Mouse (Mus musculus) stomach, postnatal 0 days (tissue): ENCODE data around the gene Haspin. TPM values are rescaled to one million over a fixed set of nuclear protein-coding genes. Genes with fewer than 3 reads are reported as not detected.
A peak's percentile ranks its signal among the peaks of the same experiment; 100 is the strongest.

Source experiments
- ATAC-seq: fragments of 200-750 bp; cut with Nextera tagmentation; 2 replicates; pipeline ENCODE4 v1.8.0; 2017; ENCODE audit not compliant: low FRiP score, low TSS enrichment
- DNase-seq: peaks from one replicate; pipeline ENCODE4 v3.0.0-alpha.2; 2016; ENCODE audit warnings: low spot score
- H3K27ac ChIP-seq: fragments of 300-500 bp; sonication (generic); replicated peaks from 2 replicates; pipeline ENCODE4 v1.5.1; 2014; ENCODE audit warnings: mild to moderate bottlenecking, control low read depth
- H3K27me3 ChIP-seq: fragments of 300-500 bp; sonication (generic); 2 replicates; pipeline ENCODE4 v1.6.1; 2014; ENCODE audit warnings: low read length; ENCODE audit not compliant: control insufficient read depth, insufficient read depth
- H3K36me3 ChIP-seq: fragments of 300-500 bp; sonication (generic); 2 replicates; pipeline ENCODE4 v1.6.1; 2014; ENCODE audit warnings: low read length, mixed read lengths; ENCODE audit not compliant: control insufficient read depth, insufficient read depth
- H3K4me1 ChIP-seq: fragments of 300-500 bp; sonication (generic); replicated peaks from 2 replicates; pipeline ENCODE4 v1.6.1; 2014; ENCODE audit warnings: antibody characterized with exemption; ENCODE audit not compliant: control insufficient read depth, insufficient read depth
- H3K4me2 ChIP-seq: fragments of 300-500 bp; sonication (generic); replicated peaks from 2 replicates; pipeline ENCODE4 v1.6.1; 2014; ENCODE audit warnings: low read depth, mild to moderate bottlenecking, control low read depth, moderate library complexity
- H3K4me3 ChIP-seq: fragments of 300-500 bp; sonication (generic); 2 replicates; pipeline ENCODE4 v1.5.1; 2014; ENCODE audit warnings: low read depth, low read length, control low read depth
- H3K9ac ChIP-seq: fragments of 300-500 bp; sonication (generic); 2 replicates; pipeline ENCODE4 v1.6.1; 2014; ENCODE audit warnings: mild to moderate bottlenecking, low read length, control low read depth, mixed read lengths
- H3K9me3 ChIP-seq: fragments of 300-500 bp; sonication (generic); 2 replicates; pipeline ENCODE4 v1.6.1; 2016; ENCODE audit warnings: low read length; ENCODE audit not compliant: control insufficient read depth
- CTCF ChIP-seq: IDR thresholded peaks from 2 replicates; pipeline ENCODE4 v1.5.1; 2016; ENCODE audit warnings: antibody characterized with exemption, low read depth, mild to moderate bottlenecking, moderate library complexity
- EP300 ChIP-seq: optimal IDR thresholded peaks from 2 replicates; pipeline ENCODE3; 2016; ENCODE audit warnings: antibody characterized with exemption
- WGBS: fragments of 180-500 bp; shearing (Covaris S2); extraction: QIAGEN DNeasy Blood & Tissue Kit; methylation state at CpG from one replicate; pipeline ENCODE4 v1.1.7; 2014; 5-methylcytosine and 5-hydroxymethylcytosine counted together
- polyA plus RNA-seq: library from polyadenylated mRNA; unstranded; fragments of >200 nt; fragmentation: Nextera tagmentation; extraction: Ambion mirVana; gene quantifications from 2 replicates; pipeline ENCODE4 v1.2.1, GENCODE M21; 2015

Haspin gene
- polyA plus RNA-seq, 1 experiment from 2014 or later: 3.6 TPM

- Histone ChIP-seq H3K4me2 (no peak overlapping the region), H3K4me3 (no peak overlapping the region), H3K36me3 (no peaks in the 10 kb centered on the region), H3K9me3 (no peaks in the 10 kb centered on the region), H3K27ac (no peak overlapping the region), H3K4me1 (no peaks in the 10 kb centered on the region), H3K9ac (no peak overlapping the region), H3K27me3 (no peaks in the 10 kb centered on the region)
- DNase-seq (no peak), ATAC-seq (no peak)
- WGBS: 80% methylated on average over 9 of the region's 9 CpGs
- TF ChIP-seq EP300: no peak
- no peak for TF ChIP-seq CTCF
These were observed 10.1 kb upstream of the Haspin start for GRCm38 (mm10) chr11:73148209-73148608.

- H3K36me3 ChIP-seq: no peaks in the 10 kb centered on the region
- H3K27me3 ChIP-seq: no peaks in the 10 kb centered on the region
- H3K9ac ChIP-seq: no peak overlapping the region
- ATAC-seq: no peak
- H3K27ac ChIP-seq: no peak overlapping the region
- TF ChIP-seq CTCF (no peak), EP300 (no peak)
- no peak overlapping the region for H3K4me2 ChIP-seq
- H3K4me3 ChIP-seq: no peak overlapping the region
- DNase-seq: no peak
- WGBS: 50% methylated on average over 7 of the region's 7 CpGs
- no peaks in the 10 kb centered on the region for H3K4me1 ChIP-seq
- no peaks in the 10 kb centered on the region for H3K9me3 ChIP-seq
These were observed 8.9 kb upstream of the Haspin start for GRCm38 (mm10) chr11:73146975-73147365.

- H3K4me3 ChIP-seq: no peak overlapping the region
- H3K4me1 ChIP-seq: no peaks in the 10 kb centered on the region
- no peak overlapping the region for H3K27ac ChIP-seq
- no peaks in the 10 kb centered on the region for H3K36me3 ChIP-seq
- ATAC-seq (0 out of 2 replicates have a peak, but pooled peaks have one; percentile 12), DNase-seq (no peak)
- 53% methylated on average over 10 of the region's 11 CpGs for WGBS
- H3K9me3 ChIP-seq: no peaks in the 10 kb centered on the region
- no peaks in the 10 kb centered on the region for H3K27me3 ChIP-seq
- no peak overlapping the region for H3K4me2 ChIP-seq
- no peak overlapping the region for H3K9ac ChIP-seq
- TF ChIP-seq CTCF (no peak), EP300 (no peak)
These were observed 8.2 kb upstream of the Haspin start for GRCm38 (mm10) chr11:73146026-73146974.

- WGBS: 69% methylated on average over 1 of the region's 1 CpGs
- ATAC-seq (no peak), DNase-seq (no peak)
- no peaks in the 10 kb centered on the region for H3K27me3 ChIP-seq
- TF ChIP-seq EP300: no peak
- TF ChIP-seq CTCF: no peak
- H3K9ac ChIP-seq: no peak overlapping the region
- no peaks in the 10 kb centered on the region for H3K9me3 ChIP-seq
- no peak overlapping the region for H3K4me2 ChIP-seq
- H3K4me1 ChIP-seq: no peaks in the 10 kb centered on the region
- H3K4me3 ChIP-seq: no peak overlapping the region
- H3K27ac ChIP-seq: no peak overlapping the region
- no peaks in the 10 kb centered on the region for H3K36me3 ChIP-seq
These were observed 6.2 kb upstream of the Haspin start for GRCm38 (mm10) chr11:73144261-73144681.

GRCm38 (mm10) chr11:73137116-73137515 is 978 bp downstream of the Haspin start:
- H3K4me2 ChIP-seq: peak overlapping the region; percentile 89
- no peak overlapping the region for H3K27ac ChIP-seq
- peak overlapping the region; percentile 75 for H3K9ac ChIP-seq
- no peaks in the 10 kb centered on the region for H3K9me3 ChIP-seq
- DNase-seq (no peak), ATAC-seq (no peak)
- H3K4me1 ChIP-seq: no peaks in the 10 kb centered on the region
- TF ChIP-seq EP300 (no peak), CTCF (no peak)
- no peaks in the 10 kb centered on the region for H3K36me3 ChIP-seq
- H3K27me3 ChIP-seq: no peaks in the 10 kb centered on the region
- peak overlapping the region; percentile 85 for H3K4me3 ChIP-seq
- 15% methylated on average over 11 of the region's 11 CpGs for WGBS

- WGBS: 51% methylated on average over 6 of the region's 6 CpGs
- TF ChIP-seq EP300: no peak
- no peak for TF ChIP-seq CTCF
- H3K9ac ChIP-seq: peak overlapping the region; percentile 75; the same call in 1 of the 2 replicates
- ATAC-seq (no peak), DNase-seq (no peak)
- H3K27ac ChIP-seq: no peak overlapping the region
- H3K36me3 ChIP-seq: no peaks in the 10 kb centered on the region
- H3K4me1 ChIP-seq: no peaks in the 10 kb centered on the region
- H3K27me3 ChIP-seq: no peaks in the 10 kb centered on the region
- peak overlapping the region; percentile 89 for H3K4me2 ChIP-seq
- peak overlapping the region; percentile 85; the same call in 1 of the 2 replicates for H3K4me3 ChIP-seq
- no peaks in the 10 kb centered on the region for H3K9me3 ChIP-seq
These were observed 1.5 kb downstream of the Haspin start for GRCm38 (mm10) chr11:73136587-73136986.
